Mouse (Mus musculus): ENCODE measurements around the gene AI661453. TPM values are rescaled to one million over a fixed set of nuclear protein-coding genes. Genes with fewer than 3 reads are reported as not detected.

AI661453 gene
- polyA plus RNA-seq, 1 experiment from 2014 or later: 0.24 TPM

DNA sequence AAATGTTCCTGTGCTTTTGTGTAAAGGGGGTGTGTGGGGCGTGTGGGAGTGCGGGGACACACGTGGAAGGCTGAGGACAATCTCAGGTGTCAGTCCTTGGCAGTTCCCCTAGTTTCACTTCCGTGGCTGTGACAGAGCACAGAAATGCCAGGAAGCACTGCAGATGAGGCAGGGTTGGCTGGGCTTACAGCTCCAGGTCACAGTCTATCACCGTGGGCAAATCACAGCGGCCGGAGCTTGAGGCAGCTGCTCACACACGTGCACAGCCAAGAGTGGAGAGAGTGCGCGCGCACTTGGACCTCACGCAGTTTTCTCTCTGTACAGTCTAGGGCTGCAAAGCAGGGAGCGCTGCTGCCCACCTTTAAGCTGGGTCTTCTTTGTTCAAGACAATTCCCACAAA lies 21.9 kb downstream of the AI661453 start:
- DNase-seq (no peak), ATAC-seq (ENCODE audit: low read depth) (no peak)
- WGBS (ENCODE audit: insufficient replicate concordance): 69% methylated on average over 13 of the region's 13 CpGs
- H3K36me3 ChIP-seq: no peaks in the 10 kb centered on the region
- no peaks in the 10 kb centered on the region for H3K9me3 ChIP-seq (replicated peaks)
- peaks cover 62% of the 10 kb centered on the region for H3K4me1 ChIP-seq (replicated peaks)
- H3K4me2 ChIP-seq: no peak overlapping the region
- H3K9ac ChIP-seq: no peak overlapping the region
- H3K4me3 ChIP-seq (replicated peaks): no peak overlapping the region
- no peaks in the 10 kb centered on the region for H3K27me3 ChIP-seq
- H3K27ac ChIP-seq: no peak overlapping the region

DNA sequence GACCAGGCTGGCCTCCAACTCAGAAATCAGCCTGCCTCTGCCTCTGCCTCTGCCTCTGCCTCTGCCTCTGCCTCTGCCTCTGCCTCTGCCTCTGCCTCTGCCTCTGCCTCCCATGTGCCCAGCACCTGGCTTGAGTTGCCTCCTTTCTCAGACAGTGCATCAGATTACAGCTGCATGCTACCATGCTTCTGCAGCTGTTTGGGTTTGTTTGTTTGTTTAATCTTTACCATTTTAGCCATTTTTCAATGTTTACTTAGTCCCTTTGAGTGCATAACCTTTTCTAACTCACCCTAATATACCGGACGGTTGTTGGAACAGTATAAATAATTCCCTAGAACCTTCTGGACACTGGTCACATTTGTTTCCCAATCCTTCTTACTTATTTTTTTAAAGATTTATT lies 22.5 kb downstream of the AI661453 start:
- 86% methylated on average over 2 of the region's 2 CpGs for WGBS (ENCODE audit: insufficient replicate concordance)
- Histone ChIP-seq H3K36me3 (no peaks in the 10 kb centered on the region), H3K4me1 (replicated peaks) (peaks cover 62% of the 10 kb centered on the region)

DNA sequence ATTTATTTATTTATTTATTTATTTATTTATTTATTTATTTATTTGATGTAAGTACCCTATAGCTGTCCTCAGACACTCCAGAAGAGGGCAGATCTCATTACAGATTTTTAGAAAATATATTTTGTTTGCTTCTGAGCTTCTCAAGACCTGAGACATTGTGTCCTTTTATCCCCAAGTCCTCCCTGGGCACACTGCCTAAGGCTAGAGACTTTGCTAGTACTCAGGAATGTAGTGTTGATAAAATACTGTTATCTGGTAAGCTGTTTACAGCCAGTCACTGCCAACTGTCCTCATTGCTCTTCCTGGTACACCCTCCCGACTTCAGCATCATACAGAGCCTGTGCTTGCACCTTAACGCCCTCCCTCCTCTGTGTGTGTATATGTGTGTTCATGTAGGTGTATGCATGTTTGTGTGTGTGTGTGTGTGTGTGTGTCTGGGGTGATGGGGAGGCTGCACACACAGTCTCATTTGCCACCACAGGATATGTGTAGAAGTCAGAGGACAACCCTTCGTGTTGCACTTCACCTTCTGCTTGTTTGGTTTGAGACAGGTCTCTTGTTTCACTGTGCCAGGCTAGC lies 23.0 kb downstream of the AI661453 start:
- no peaks in the 10 kb centered on the region for H3K36me3 ChIP-seq
- no peak for ATAC-seq (ENCODE audit: low read depth)
- no peaks in the 10 kb centered on the region for H3K9me3 ChIP-seq (replicated peaks)
- H3K4me2 ChIP-seq: no peak overlapping the region
- H3K27me3 ChIP-seq: no peaks in the 10 kb centered on the region; the same call in 1 of the 2 replicates
- H3K27ac ChIP-seq: no peak overlapping the region
- no peak overlapping the region for H3K9ac ChIP-seq
- H3K4me1 ChIP-seq (replicated peaks): peaks cover 63% of the 10 kb centered on the region
- WGBS (ENCODE audit: insufficient replicate concordance): 41% methylated on average over 3 of the region's 3 CpGs
- no peak overlapping the region for H3K4me3 ChIP-seq (replicated peaks)
- no peak for DNase-seq

More for the DNA sequence above, 22.5 kb downstream of the AI661453 start:
- ATAC-seq (ENCODE audit: low read depth): no peak
- no peak overlapping the region for H3K4me3 ChIP-seq (replicated peaks)
- no peaks in the 10 kb centered on the region for H3K27me3 ChIP-seq
- H3K27ac ChIP-seq: no peak overlapping the region
- H3K9ac ChIP-seq: no peak overlapping the region
- H3K4me2 ChIP-seq: no peak overlapping the region
- no peak for DNase-seq
- no peaks in the 10 kb centered on the region for H3K9me3 ChIP-seq (replicated peaks)

DNA sequence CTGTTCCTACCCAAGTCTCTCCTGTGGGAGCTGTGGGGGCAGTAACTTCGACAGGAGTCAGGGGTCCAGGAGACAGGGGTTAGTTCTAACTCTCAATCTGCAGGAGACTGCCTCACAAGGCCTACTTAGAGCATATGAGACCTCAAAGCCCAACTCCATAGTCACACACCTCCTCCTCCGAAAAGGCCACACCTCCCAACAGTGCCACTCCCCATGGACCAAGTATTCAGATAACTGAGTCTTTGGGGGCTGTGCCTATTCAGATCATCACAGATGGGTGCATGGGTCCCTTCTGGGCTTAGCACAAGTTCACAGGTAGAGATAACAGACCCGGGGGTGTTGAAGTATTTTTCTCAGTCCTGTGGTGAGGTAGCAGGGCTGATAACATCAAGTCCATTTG lies 25.3 kb downstream of the AI661453 start:
- DNase-seq (no peak), ATAC-seq (ENCODE audit: low read depth) (0 out of 2 replicates have a peak, but pooled peaks have one; percentile 20)
- Histone ChIP-seq H3K4me3 (replicated peaks) (no peak overlapping the region), H3K9ac (no peak overlapping the region), H3K27ac (no peak overlapping the region), H3K9me3 (replicated peaks) (no peaks in the 10 kb centered on the region), H3K36me3 (no peaks in the 10 kb centered on the region), H3K4me1 (replicated peaks) (peaks cover 60% of the 10 kb centered on the region), H3K4me2 (no peak overlapping the region), H3K27me3 (peaks cover 10% of the 10 kb centered on the region)
- 19% methylated on average over 3 of the region's 3 CpGs for WGBS (ENCODE audit: insufficient replicate concordance)

DNA sequence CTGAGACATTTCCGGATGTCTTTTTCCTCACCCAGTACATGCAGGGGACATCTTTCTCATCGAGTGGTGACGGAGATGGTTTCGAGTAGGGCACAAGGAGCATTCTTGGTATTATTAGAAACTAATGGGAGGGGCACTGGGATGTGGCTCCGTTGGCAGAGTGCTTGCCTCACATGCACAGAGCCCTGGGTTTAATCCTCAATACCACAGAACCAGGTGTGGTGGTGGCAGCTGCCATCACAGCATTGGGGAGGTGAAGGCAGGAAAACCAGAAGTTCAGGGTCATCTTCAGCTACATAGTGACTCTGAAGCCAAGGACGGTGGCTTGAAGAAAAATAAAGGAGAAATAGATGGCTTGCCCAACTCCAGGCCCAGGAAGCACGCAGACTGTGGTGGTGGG lies 25.8 kb downstream of the AI661453 start:
- Histone ChIP-seq H3K4me3 (replicated peaks) (no peak overlapping the region), H3K27ac (no peak overlapping the region), H3K27me3 (peaks cover 16% of the 10 kb centered on the region), H3K4me2 (no peak overlapping the region), H3K9ac (no peak overlapping the region), H3K9me3 (replicated peaks) (no peaks in the 10 kb centered on the region), H3K36me3 (no peaks in the 10 kb centered on the region), H3K4me1 (replicated peaks) (peaks cover 55% of the 10 kb centered on the region)
- WGBS (ENCODE audit: insufficient replicate concordance): 69% methylated on average over 7 of the region's 7 CpGs
- ATAC-seq (ENCODE audit: low read depth): no peak
- DNase-seq: no peak

DNA sequence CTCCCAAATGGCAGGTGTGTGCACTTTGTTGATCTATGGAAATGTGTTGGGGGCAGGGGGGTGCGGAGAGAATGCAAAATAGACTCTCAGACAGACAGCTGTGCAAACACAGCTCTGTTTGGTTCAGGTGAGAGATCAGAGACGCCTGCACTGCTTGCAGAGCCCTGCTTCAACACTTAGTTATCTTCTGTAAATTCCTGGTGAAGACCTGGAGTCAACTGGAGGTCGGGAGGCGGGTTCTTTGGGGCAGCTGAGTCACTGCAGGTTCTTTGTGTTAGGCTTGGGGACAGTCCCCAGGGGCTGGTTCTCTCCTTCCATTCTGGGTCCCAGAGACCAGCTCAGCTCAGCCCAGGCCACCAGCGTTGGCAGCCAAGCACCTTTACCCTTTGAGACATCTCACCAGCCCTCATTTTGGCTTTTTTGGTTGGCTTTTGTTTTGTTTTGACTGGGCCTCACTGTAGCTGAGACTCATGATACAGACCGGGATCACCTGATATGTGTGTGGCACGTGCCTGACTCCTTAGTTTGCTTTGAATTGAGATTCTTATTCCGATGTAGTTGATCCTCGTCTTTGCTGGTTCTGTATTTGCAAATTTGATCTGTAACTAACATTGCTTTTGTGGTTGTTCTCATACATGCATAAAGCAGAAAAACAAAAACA lies 26.4 kb downstream of the AI661453 start:
- no peak for DNase-seq
- Histone ChIP-seq H3K9me3 (replicated peaks) (no peaks in the 10 kb centered on the region), H3K4me1 (replicated peaks) (peaks cover 54% of the 10 kb centered on the region), H3K4me3 (replicated peaks) (no peak overlapping the region), H3K36me3 (no peaks in the 10 kb centered on the region), H3K9ac (no peak overlapping the region), H3K4me2 (no peak overlapping the region), H3K27ac (peak overlapping the region; percentile 50), H3K27me3 (peaks cover 22% of the 10 kb centered on the region)
- 43% methylated on average over 9 of the region's 9 CpGs for WGBS (ENCODE audit: insufficient replicate concordance)
- ATAC-seq (ENCODE audit: low read depth): peak; percentile 25

DNA sequence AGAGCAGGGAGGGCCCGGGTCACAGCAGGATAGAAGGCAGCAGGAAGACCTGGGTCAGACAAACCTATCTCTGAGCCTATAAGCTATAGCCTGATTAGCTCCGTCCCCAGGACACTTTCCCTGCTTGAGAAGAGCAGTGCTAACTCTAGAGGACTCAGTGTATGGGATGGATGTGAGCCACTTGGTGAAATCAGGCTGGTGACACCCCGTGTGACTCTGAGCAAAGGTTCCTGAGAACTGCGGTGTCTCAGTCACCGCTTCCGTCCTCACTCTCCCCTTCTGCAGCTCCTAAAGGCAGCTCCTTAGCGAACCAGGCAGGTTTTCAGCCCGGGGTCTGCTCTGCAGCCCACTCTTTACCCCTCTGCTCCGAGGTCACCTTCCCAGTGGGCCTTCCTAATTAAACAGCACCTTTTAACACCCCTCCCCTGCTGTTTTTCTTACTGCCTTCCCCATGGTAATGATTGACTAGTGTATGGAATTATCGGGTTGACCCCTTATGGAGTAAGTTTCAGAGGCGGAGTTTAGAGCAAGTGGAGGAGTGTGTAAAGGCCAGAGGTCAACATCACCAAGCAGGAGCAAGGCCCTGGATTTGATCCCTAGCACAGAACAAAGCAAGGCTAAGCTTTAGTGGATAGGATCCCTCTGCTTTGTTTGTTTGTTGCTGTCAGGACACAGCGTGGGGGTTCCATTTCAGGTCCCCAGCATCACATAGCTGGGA lies 28.0 kb downstream of the AI661453 start:
- ATAC-seq (ENCODE audit: low read depth): peak; percentile 24; the same call in 1 of the 2 replicates
- Histone ChIP-seq H3K4me2 (no peak overlapping the region), H3K4me1 (replicated peaks) (peaks cover 59% of the 10 kb centered on the region), H3K9me3 (replicated peaks) (no peaks in the 10 kb centered on the region), H3K27me3 (peaks cover 37% of the 10 kb centered on the region), H3K9ac (no peak overlapping the region), H3K4me3 (replicated peaks) (no peak overlapping the region), H3K27ac (0 out of 2 replicates have a peak overlapping the region, but pooled peaks have one; percentile 5), H3K36me3 (no peaks in the 10 kb centered on the region)
- 61% methylated on average over 12 of the region's 12 CpGs for WGBS (ENCODE audit: insufficient replicate concordance)
- no peak for DNase-seq

DNA sequence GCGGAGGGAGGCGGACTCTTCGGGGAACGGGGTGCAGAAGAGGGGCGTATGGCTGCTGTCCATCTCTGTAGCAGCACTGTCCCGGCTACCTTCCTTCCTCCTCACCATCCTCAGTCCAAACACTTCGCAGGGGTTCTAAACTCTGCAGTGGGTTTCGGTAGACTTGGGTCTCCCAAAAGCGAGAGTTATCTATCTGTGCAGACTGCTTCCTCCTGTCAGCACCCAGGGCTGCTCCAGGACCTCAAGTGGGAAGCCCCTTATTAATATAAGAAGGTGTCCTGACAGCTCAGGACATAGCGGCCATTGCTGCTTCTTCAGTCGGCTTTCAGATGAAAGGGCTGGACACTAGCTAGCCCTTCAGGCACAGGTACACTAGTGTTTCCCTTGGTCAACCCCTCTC lies 28.6 kb downstream of the AI661453 start:
- no peak overlapping the region for H3K9ac ChIP-seq
- WGBS (ENCODE audit: insufficient replicate concordance): 57% methylated on average over 11 of the region's 11 CpGs
- H3K27ac ChIP-seq: no peak overlapping the region

DNA sequence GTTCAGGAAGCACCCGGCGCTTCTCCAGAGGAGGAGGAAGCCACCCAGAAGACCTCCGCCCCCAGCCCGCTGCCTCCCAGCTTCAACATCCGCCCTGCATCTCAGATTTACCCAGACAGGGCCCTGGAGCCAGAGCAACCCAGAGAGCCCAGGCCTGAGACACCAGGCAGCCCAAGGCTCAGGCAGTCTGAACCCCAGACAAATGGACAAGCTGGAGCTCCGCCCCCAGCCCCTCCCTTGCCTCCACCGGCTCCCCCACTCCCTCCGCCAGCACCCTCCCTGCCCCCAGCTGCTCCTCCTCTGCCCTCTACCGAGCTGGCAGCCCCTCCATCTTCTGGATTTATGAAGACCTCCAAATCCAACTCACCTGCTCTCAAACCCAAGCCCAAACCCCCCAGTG lies 29.9 kb downstream of the AI661453 start:
- DNase-seq (no peak), ATAC-seq (ENCODE audit: low read depth) (no peak)
- Histone ChIP-seq H3K27ac (no peak overlapping the region), H3K36me3 (no peaks in the 10 kb centered on the region), H3K9me3 (replicated peaks) (no peaks in the 10 kb centered on the region), H3K27me3 (peaks cover 37% of the 10 kb centered on the region), H3K4me3 (replicated peaks) (no peak overlapping the region), H3K9ac (no peak overlapping the region), H3K4me1 (replicated peaks) (peaks cover 52% of the 10 kb centered on the region), H3K4me2 (no peak overlapping the region)
- 41% methylated on average over 9 of the region's 9 CpGs for WGBS (ENCODE audit: insufficient replicate concordance)

More for the DNA sequence above, 28.6 kb downstream of the AI661453 start:
- no peaks in the 10 kb centered on the region for H3K36me3 ChIP-seq
- DNase-seq (no peak), ATAC-seq (ENCODE audit: low read depth) (no peak)
- H3K4me1 ChIP-seq (replicated peaks): peaks cover 53% of the 10 kb centered on the region
- peaks cover 37% of the 10 kb centered on the region for H3K27me3 ChIP-seq
- no peak overlapping the region for H3K4me2 ChIP-seq
- H3K4me3 ChIP-seq (replicated peaks): no peak overlapping the region
- no peaks in the 10 kb centered on the region for H3K9me3 ChIP-seq (replicated peaks)

DNA sequence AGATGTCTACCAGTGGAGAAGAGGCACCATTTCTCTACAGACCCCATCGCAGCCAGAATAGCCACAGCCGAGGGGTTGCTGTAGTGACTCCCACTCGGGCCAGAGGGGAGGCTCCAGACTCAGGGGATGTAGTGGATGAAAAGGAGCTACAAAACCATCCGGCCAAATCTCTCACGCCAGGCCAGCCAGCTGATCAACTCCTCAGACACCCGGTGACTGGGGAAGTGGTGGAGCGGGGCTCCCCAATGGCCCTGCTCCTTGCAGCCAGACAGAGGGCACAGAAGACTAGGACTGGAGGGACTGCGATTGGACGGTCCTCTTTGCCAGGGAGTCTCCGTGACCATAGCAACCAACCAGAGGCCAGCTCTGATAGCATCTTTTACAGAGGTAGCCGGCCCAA lies 31.2 kb downstream of the AI661453 start:
- no peak overlapping the region; the same call in 1 of the 2 replicates for H3K4me2 ChIP-seq
- no peak overlapping the region for H3K27ac ChIP-seq
- WGBS (ENCODE audit: insufficient replicate concordance): 66% methylated on average over 11 of the region's 11 CpGs
- H3K4me1 ChIP-seq (replicated peaks): peaks cover 50% of the 10 kb centered on the region
- no peaks in the 10 kb centered on the region for H3K36me3 ChIP-seq
- H3K9ac ChIP-seq: no peak overlapping the region
- ATAC-seq (ENCODE audit: low read depth): no peak
- H3K9me3 ChIP-seq (replicated peaks): no peaks in the 10 kb centered on the region
- DNase-seq: no peak
- peaks cover 37% of the 10 kb centered on the region for H3K27me3 ChIP-seq
- no peak overlapping the region for H3K4me3 ChIP-seq (replicated peaks)

DNA sequence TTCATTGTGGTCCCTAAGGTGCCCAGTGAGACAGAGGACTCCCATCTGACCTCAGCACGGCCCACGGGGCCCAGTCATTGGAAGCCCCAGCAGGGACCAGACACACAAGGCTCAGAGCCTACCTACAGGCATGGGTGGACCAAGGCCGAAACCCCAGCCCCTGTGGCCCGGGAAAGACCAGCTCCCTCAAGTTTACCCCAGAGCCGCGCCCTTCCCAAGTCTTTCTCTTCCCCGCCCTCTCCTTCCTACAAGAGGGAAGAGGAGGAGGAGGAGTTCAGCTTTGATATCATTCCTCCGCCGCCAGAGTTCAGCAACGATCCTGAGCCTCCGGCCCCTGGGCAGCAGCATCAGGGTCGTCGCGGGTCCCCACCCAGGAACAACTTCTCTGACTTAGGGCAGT lies 31.6 kb downstream of the AI661453 start:
- Histone ChIP-seq H3K4me3 (replicated peaks) (peak overlapping the region; percentile 35), H3K4me2 (peak overlapping the region; percentile 51), H3K9me3 (replicated peaks) (no peaks in the 10 kb centered on the region), H3K9ac (peak overlapping the region; percentile 39; the same call in 1 of the 2 replicates), H3K4me1 (replicated peaks) (peaks cover 48% of the 10 kb centered on the region), H3K27me3 (peaks cover 37% of the 10 kb centered on the region), H3K27ac (no peak overlapping the region), H3K36me3 (no peaks in the 10 kb centered on the region)
- WGBS (ENCODE audit: insufficient replicate concordance): 28% methylated on average over 14 of the region's 14 CpGs
- ATAC-seq (ENCODE audit: low read depth) (no peak), DNase-seq (no peak)
